Comparison of ENCODE assay signal across 18 mouse cellular contexts in the genomic region with DNA sequence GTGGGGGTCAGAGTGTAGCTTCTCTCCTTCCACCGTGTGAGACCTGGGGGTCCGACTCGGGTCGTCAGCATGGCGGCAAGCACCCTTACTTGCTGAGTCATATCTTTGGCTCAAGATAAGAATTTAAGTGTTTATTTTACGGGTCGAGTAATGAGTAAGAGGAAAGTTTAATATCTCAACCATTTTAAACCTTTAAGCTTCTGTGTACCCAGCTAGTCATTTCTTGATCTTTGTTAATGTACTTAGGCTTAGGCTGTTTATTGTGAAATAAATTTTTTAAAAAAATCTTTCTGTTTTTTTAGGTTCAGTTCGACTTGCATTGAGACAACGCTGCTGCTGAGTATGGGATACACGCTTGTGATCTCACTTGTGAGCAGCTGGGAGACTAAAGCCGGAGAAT.
"Had no signal": no experiment of that assay in that cellular context is flagged by ENCODE, and none has a peak within 500 bp of the region (broad histone marks: within the 10 kb centered on the region; RNA-seq: fewer than 3 reads in every experiment).

No protein-coding gene starts in this region.

- H3K4me2 ChIP-seq: limb, embryonic 13.5 days; liver, embryonic 12.5 days; liver, embryonic 15.5 days; midbrain, embryonic 11.5 days; neural tube, embryonic 12.5 days; neural tube, embryonic 15.5 days had no signal

- H3K36me3 ChIP-seq: limb, embryonic 10.5 days; limb, embryonic 13.5 days; liver, embryonic 12.5 days; liver, embryonic 15.5 days; neural tube, embryonic 12.5 days; neural tube, embryonic 15.5 days had no signal

- DNase-seq: kidney, adult 18-20 months; layer of hippocampus, adult 9-11 months; liver; midbrain, embryonic 14.5 days; right cerebral cortex, adult 18-20 months; right cerebral cortex, postnatal 14 days; right cerebral cortex, postnatal 4 days; thymus, adult 2 months; thymus, postnatal 14 days; thymus, postnatal 4 days had no signal

- H3K4me3 ChIP-seq: layer of hippocampus, adult 2 months; limb, embryonic 10.5 days; limb, embryonic 13.5 days; liver, embryonic 12.5 days; liver, embryonic 15.5 days; neural tube, embryonic 12.5 days; neural tube, embryonic 15.5 days had no signal

- ATAC-seq: liver, embryonic 12.5 days had no signal

- H3K9me3 ChIP-seq: limb, embryonic 10.5 days; limb, embryonic 13.5 days; liver, embryonic 12.5 days; liver, embryonic 15.5 days; neural tube, embryonic 12.5 days; neural tube, embryonic 15.5 days had no signal

- H3K9ac ChIP-seq: limb, embryonic 13.5 days; liver, embryonic 12.5 days; liver, embryonic 15.5 days; neural tube, embryonic 12.5 days; neural tube, embryonic 15.5 days had no signal

- H3K27me3 ChIP-seq: limb, embryonic 13.5 days; liver, embryonic 12.5 days; liver, embryonic 15.5 days; neural tube, embryonic 12.5 days; neural tube, embryonic 15.5 days had no signal

- H3K27ac ChIP-seq: layer of hippocampus, adult 2 months; limb, embryonic 10.5 days; limb, embryonic 13.5 days; liver, embryonic 12.5 days; liver, embryonic 15.5 days; neural tube, embryonic 12.5 days; neural tube, embryonic 15.5 days had no signal

- H3K4me1 ChIP-seq: limb, embryonic 10.5 days; limb, embryonic 13.5 days; liver, embryonic 15.5 days; neural tube, embryonic 12.5 days had no signal
